Mouse (Mus musculus) embryo, embryonic 11 days (tissue): Measurements from ENCODE around the gene Col9a3.
A peak's percentile ranks its signal among the peaks of the same experiment; 100 is the strongest.

Experiments used
- DNase-seq: peaks from one replicate; pipeline ENCODE4 v3.0.0-alpha.2; 2015

Col9a3 gene

GRCm38 (mm10) chr2:180641576-180642554 lies 44.3 kb downstream of the Col9a3 start:
- peak; percentile 25 for DNase-seq

GRCm38 (mm10) chr2:180642555-180643260 lies 45.1 kb downstream of the Col9a3 start, which contains the start of gene Tcfl5:
Tcfl5 (minus strand) TSS chr2:180642708.
- peak; percentile 24 for DNase-seq

- DNase-seq: no peak
Observed at GRCm38 (mm10) chr2:180643626-180644025, 46.0 kb downstream of the Col9a3 start.

GRCm38 (mm10) chr2:180646841-180647240 lies 49.3 kb downstream of the Col9a3 start:
- no peak for DNase-seq

GRCm38 (mm10) chr2:180654666-180655065 lies 57.1 kb downstream of the Col9a3 start:
- DNase-seq: no peak

GRCm38 (mm10) chr2:180655150-180655549 lies 57.6 kb downstream of the Col9a3 start:
- no peak for DNase-seq

- DNase-seq: peak; percentile 82
Observed at GRCm38 (mm10) chr2:180657394-180658013, 59.9 kb downstream of the Col9a3 start.

- DNase-seq: no peak
Observed at GRCm38 (mm10) chr2:180658381-180658780, 60.8 kb downstream of the Col9a3 start.

GRCm38 (mm10) chr2:180659353-180660150 lies 62.0 kb downstream of the Col9a3 start:
- DNase-seq: peak; percentile 36

- DNase-seq: no peak
Observed at GRCm38 (mm10) chr2:180660521-180660920, 62.9 kb downstream of the Col9a3 start.

- DNase-seq: no peak
Observed at GRCm38 (mm10) chr2:180662008-180662407, 64.4 kb downstream of the Col9a3 start.
